Mouse (Mus musculus) right cerebral cortex, adult 18-20 months (tissue): ENCODE measurements around the gene Gm2381.
"Not testable (repeated sequence)": the region's sequence is repeated elsewhere in the genome, so short reads cannot be mapped to it uniquely, and the experiment has no call there.

Experiments used
- DNase-seq: peaks from one replicate; pipeline ENCODE4 v3.0.0; 2022; ENCODE audit warnings: mixed read lengths

The Gm2381 gene

GRCm38 (mm10) chr7:42866801-42867458 is at the start of gene Gm2381:
Gm2381 (minus strand) TSS chr7:42867234.
- DNase-seq: not testable (repeated sequence)

DNA sequence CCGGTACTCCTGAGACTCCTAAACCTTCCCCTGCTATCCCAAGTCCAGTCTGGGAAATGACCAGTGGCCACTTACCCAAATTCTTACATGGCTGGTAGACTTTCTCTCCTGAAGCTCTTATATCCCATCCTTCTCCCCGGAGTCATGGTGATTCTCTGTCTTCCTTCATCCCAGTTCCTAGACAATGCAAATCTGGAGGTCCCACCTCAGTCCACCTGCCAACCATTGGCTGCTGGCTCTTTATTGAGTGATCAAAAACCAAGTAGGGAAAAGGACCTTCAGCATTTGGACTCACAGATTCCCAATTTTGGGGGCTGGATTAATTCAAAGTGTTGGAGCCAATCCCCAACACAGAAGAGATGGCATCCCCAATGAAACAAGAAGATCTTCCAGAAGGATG is 31.0 kb upstream of the Gm2381 start:
- DNase-seq: not testable (repeated sequence)

- no peak for DNase-seq
Observed at GRCm38 (mm10) chr7:42878090-42878489, 11.1 kb upstream of the Gm2381 start.

GRCm38 (mm10) chr7:42838366-42838765 is 28.7 kb downstream of the Gm2381 start:
- not testable (repeated sequence) for DNase-seq

DNA sequence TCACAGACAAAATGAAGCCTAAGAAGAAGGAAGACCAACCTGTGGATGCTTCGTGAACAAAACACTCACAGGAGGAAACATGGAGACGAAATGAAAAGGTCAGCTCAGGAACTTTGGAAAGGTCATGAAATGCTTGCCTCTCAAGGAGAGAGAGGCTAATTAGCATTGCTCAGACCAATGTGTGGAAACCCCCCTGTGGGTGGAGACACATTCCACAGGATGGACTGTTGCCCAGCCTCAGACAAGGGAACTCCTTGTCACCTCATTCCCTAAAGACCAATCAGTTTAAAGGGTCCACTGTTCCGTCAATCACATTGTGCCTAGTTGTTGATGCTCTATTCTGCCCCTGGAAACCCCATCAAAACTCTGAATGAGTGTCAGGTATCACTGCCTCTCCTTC is 34.8 kb downstream of the Gm2381 start:
- DNase-seq: no peak

DNA sequence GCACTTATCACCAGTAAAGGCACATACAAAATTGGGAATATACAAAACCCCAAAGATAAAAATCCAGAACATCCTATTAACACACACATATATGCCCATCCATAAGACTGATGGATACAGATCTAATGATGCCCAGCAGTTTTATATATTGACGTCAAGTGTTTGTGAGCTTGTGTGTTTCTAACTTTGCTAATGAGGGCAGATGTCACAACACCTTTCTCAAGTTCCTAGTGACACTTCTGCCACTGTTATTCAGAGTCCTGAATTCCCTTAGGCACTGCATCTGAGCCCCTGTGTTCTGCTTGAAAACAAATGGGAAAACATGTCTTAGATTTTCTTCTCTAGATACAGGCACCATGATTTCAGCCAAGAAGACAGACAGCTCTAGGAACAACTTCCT is 73.6 kb downstream of the Gm2381 start, which contains the start of gene Vmn2r62:
Vmn2r62 (minus strand) TSS at position 101 of the 400 bp plus-strand sequence.
- not testable (repeated sequence) for DNase-seq
